Mouse (Mus musculus) stomach, postnatal 0 days (tissue): ENCODE data around the gene Naa15. TPM values are rescaled to one million over a fixed set of nuclear protein-coding genes. Genes with fewer than 3 reads are reported as not detected.

ENCODE experiments used
- ATAC-seq: fragments of 200-750 bp; cut with Nextera tagmentation; 2 replicates; pipeline ENCODE4 v1.8.0; 2017; ENCODE audit not compliant: low FRiP score, low TSS enrichment
- DNase-seq: peaks from one replicate; pipeline ENCODE4 v3.0.0-alpha.2; 2016; ENCODE audit warnings: low spot score
- H3K27ac ChIP-seq: fragments of 300-500 bp; sonication (generic); replicated peaks from 2 replicates; pipeline ENCODE4 v1.5.1; 2014; ENCODE audit warnings: mild to moderate bottlenecking, control low read depth
- H3K27me3 ChIP-seq: fragments of 300-500 bp; sonication (generic); 2 replicates; pipeline ENCODE4 v1.6.1; 2014; ENCODE audit warnings: low read length; ENCODE audit not compliant: control insufficient read depth, insufficient read depth
- H3K36me3 ChIP-seq: fragments of 300-500 bp; sonication (generic); 2 replicates; pipeline ENCODE4 v1.6.1; 2014; ENCODE audit warnings: low read length, mixed read lengths; ENCODE audit not compliant: control insufficient read depth, insufficient read depth
- H3K4me1 ChIP-seq: fragments of 300-500 bp; sonication (generic); replicated peaks from 2 replicates; pipeline ENCODE4 v1.6.1; 2014; ENCODE audit warnings: antibody characterized with exemption; ENCODE audit not compliant: control insufficient read depth, insufficient read depth
- H3K4me2 ChIP-seq: fragments of 300-500 bp; sonication (generic); replicated peaks from 2 replicates; pipeline ENCODE4 v1.6.1; 2014; ENCODE audit warnings: low read depth, mild to moderate bottlenecking, control low read depth, moderate library complexity
- H3K4me3 ChIP-seq: fragments of 300-500 bp; sonication (generic); 2 replicates; pipeline ENCODE4 v1.5.1; 2014; ENCODE audit warnings: low read depth, low read length, control low read depth
- H3K9ac ChIP-seq: fragments of 300-500 bp; sonication (generic); 2 replicates; pipeline ENCODE4 v1.6.1; 2014; ENCODE audit warnings: mild to moderate bottlenecking, low read length, control low read depth, mixed read lengths
- H3K9me3 ChIP-seq: fragments of 300-500 bp; sonication (generic); 2 replicates; pipeline ENCODE4 v1.6.1; 2016; ENCODE audit warnings: low read length; ENCODE audit not compliant: control insufficient read depth
- CTCF ChIP-seq: IDR thresholded peaks from 2 replicates; pipeline ENCODE4 v1.5.1; 2016; ENCODE audit warnings: antibody characterized with exemption, low read depth, mild to moderate bottlenecking, moderate library complexity
- EP300 ChIP-seq: optimal IDR thresholded peaks from 2 replicates; pipeline ENCODE3; 2016; ENCODE audit warnings: antibody characterized with exemption
- WGBS: fragments of 180-500 bp; shearing (Covaris S2); extraction: QIAGEN DNeasy Blood & Tissue Kit; methylation state at CpG from one replicate; pipeline ENCODE4 v1.1.7; 2014; 5-methylcytosine and 5-hydroxymethylcytosine counted together
- polyA plus RNA-seq: library from polyadenylated mRNA; unstranded; fragments of >200 nt; fragmentation: Nextera tagmentation; extraction: Ambion mirVana; gene quantifications from 2 replicates; pipeline ENCODE4 v1.2.1, GENCODE M21; 2015

Gene Naa15
- polyA plus RNA-seq, result 16.3 and 19.0 TPM in 2 replicates

DNA sequence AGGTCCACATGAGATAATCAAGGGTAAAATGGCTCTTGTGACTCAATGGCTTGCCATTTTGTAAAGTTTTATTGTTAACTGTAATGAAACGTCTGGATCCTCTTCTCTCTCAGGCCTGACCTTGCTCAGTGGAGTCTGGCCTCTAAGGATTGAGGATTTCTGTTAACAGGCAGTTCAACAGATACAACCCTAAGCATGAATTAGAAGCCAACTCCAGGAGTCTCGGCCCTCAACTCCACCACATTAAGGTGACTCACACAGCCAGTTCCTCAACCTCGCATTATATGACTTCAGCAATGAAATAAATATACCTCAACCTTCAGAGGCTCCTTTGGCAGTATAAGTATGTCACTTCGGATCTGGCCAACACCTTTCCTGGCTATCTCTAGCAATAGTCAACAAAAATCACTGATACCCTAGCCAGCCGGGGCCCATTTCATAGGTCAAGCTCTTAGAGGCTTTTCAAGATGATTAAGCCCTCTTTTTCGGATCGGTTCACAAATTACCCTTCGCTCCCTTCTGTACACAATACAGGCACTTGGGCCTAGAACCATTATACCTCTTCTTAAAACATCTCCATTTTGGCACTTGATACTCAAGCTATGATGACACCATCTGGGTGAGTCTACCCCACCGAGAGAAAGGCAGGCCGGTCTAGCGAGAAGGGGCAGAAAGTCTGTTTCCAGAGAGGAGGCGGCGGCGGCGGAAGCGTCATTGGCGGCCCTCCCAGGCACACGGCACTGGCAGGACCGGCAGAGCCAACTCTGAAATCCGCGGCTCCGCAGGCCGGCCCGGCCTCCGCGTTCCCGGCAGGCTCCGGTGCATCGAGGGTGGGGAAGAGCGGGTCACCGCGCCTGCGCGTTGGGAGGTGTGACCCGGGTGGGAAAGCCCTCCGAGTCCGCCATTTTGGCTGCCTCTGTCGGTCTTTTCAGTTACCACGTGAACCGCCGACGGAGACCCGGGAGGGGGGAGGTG is at the start of gene Naa15:
Naa15 (plus strand) TSS at position 51 of the 975 bp plus-strand sequence.
- H3K4me3 ChIP-seq, result peak within 1 kb of the TSS; percentile 97
- DNase-seq (peak; percentile 96), ATAC-seq (peak; percentile 90)
- H3K9ac ChIP-seq, result peak within 1 kb of the TSS; percentile 97
- peak within 1 kb of the TSS; percentile 84 for H3K4me2 ChIP-seq
- WGBS, result 2% methylated on average over 43 of the region's 43 CpGs
- H3K27ac ChIP-seq, result peak within 1 kb of the TSS; percentile 98
- H3K9me3 ChIP-seq, result no peaks in the 10 kb centered on the region
- H3K36me3 ChIP-seq, result no peaks in the 10 kb centered on the region
- no peaks in the 10 kb centered on the region for H3K27me3 ChIP-seq
- H3K4me1 ChIP-seq, result 0 out of 2 replicates have a peak, but pooled peaks cover 4% of the 10 kb centered on the region
- TF ChIP-seq CTCF (no peak), EP300 (no peak)

DNA sequence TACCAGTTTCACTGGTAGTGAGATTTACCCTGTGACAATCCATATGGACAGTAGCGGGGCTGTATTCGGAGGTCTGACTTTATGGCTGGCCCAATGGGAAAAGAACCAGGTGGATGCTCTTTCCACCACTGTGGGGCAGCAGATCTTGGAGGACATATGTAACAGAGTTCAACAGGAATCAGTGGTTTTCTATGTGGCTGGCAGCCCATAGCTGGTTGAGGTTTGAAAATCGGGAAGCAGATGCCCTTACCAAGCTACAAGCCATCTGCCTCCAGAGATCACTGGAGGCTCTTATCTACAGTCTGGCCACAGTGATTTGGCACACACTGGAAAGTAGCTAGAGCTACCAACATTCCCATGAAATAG is 49.4 kb upstream of the Naa15 start:
- Histone ChIP-seq H3K27me3 (no peaks in the 10 kb centered on the region), H3K4me1 (0 out of 2 replicates have a peak, but pooled peaks cover 3% of the 10 kb centered on the region), H3K27ac (no peak overlapping the region), H3K36me3 (no peaks in the 10 kb centered on the region), H3K4me2 (peak overlapping the region; percentile 83), H3K4me3 (peak overlapping the region; percentile 43), H3K9me3 (no peaks in the 10 kb centered on the region), H3K9ac (no peak overlapping the region)
- TF ChIP-seq CTCF (no peak), EP300 (no peak)
- 7% methylated on average over 3 of the region's 3 CpGs for WGBS
- no peak for DNase-seq
- no peak; the same call in 1 of the 2 replicates for ATAC-seq

DNA sequence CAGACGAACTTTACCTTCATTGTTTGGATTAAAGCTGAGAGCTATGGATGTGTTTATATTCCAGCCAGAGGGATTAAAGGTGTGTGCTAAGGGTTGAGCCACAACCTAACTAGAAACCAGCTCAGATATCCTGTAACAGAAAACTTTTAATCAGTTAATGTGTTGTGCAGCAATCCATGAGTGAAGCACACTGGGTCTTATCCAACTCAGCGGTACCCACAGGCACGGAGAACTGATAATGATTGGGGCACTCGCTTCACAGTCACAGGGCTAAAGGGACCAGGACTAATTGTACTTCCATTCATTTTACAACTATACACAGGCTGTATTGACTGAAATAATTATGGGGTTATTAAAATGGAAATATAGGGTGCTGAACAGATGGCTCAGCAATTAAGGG is 48.0 kb upstream of the Naa15 start:
- no peak for DNase-seq
- H3K27ac ChIP-seq, result no peak overlapping the region
- H3K9ac ChIP-seq, result no peak overlapping the region
- H3K4me3 ChIP-seq, result no peak overlapping the region
- 42% methylated on average over 4 of the region's 4 CpGs for WGBS
- 0 out of 2 replicates have a peak, but pooled peaks cover 3% of the 10 kb centered on the region for H3K4me1 ChIP-seq
- H3K9me3 ChIP-seq, result no peaks in the 10 kb centered on the region
- H3K36me3 ChIP-seq, result no peaks in the 10 kb centered on the region
- TF ChIP-seq CTCF (no peak), EP300 (no peak)
- H3K4me2 ChIP-seq, result no peak overlapping the region
- peak; percentile 73 for ATAC-seq
- no peaks in the 10 kb centered on the region for H3K27me3 ChIP-seq

DNA sequence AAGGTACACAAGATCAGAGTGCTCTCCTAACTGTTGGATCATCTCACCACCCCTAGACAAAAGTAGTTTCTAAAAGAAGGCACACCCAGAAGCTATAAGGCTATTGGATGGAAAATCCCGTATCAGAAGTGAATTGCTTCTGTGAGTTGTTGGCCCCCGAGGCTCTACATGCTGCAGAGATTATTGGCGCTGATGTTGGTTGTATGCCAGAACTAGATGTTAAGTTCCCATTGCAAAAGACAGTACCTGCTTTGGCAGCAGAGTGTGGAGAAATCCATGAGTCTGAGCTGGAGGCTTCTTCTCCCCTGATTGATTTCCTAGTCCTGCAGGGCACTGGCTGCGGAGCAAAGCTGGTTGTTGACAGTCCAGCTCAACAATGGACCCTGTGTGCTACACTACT is 46.9 kb upstream of the Naa15 start:
- no peaks in the 10 kb centered on the region for H3K27me3 ChIP-seq
- 72% methylated on average over 4 of the region's 4 CpGs for WGBS
- H3K9ac ChIP-seq, result no peak overlapping the region
- H3K9me3 ChIP-seq, result no peaks in the 10 kb centered on the region
- DNase-seq (no peak), ATAC-seq (no peak)
- no peak overlapping the region for H3K27ac ChIP-seq
- H3K4me1 ChIP-seq, result 0 out of 2 replicates have a peak, but pooled peaks cover 3% of the 10 kb centered on the region
- H3K4me3 ChIP-seq, result no peak overlapping the region
- H3K36me3 ChIP-seq, result no peaks in the 10 kb centered on the region
- TF ChIP-seq CTCF, result no peak
- no peak for TF ChIP-seq EP300
- no peak overlapping the region for H3K4me2 ChIP-seq

DNA sequence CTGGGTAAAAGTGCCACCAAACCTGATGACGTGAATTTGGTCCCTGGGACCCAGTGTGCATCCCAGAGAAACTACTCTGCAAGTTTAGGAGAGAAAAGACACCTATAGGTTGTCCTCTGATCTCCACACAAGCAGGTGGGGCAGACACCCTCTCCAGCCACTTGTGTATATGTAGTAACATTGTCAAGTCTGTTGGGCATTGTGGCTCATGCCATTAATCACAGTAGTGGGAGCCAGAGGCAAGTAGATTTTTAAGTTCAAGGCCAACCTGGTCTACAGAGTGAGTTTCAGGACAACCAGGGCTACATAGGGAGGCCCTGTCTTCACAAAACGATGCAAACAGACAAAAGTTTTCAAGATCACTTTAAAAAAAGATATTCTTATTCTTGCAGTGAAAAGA is 43.1 kb upstream of the Naa15 start:
- TF ChIP-seq EP300 (no peak), CTCF (no peak)
- H3K9me3 ChIP-seq, result no peaks in the 10 kb centered on the region
- DNase-seq (no peak), ATAC-seq (no peak)
- H3K36me3 ChIP-seq, result no peaks in the 10 kb centered on the region
- no peak overlapping the region for H3K9ac ChIP-seq
- no peaks in the 10 kb centered on the region for H3K4me1 ChIP-seq
- H3K27me3 ChIP-seq, result no peaks in the 10 kb centered on the region
- WGBS, result 67% methylated on average over 2 of the region's 2 CpGs
- H3K4me2 ChIP-seq, result no peak overlapping the region
- H3K4me3 ChIP-seq, result no peak overlapping the region
- H3K27ac ChIP-seq, result no peak overlapping the region

DNA sequence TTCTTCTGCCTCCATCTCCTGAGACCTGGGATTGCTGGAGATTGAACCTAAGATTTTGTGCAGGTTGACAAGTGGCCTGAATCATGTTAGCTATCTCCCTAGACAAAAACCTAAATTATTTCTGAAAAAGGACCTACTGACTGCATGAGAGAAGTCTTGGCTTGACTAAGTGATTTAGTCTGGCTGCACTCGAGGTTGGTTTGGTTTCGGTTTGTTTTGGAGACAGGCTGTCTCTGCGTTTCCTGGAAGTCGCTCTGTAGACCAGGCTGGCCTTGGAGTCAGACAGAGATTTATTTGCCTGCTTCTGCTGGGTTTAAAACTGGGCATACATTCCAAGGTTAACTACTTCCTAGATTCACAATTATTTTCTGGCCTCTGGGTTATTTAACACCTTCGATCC is 42.1 kb upstream of the Naa15 start:
- no peak overlapping the region for H3K9ac ChIP-seq
- H3K4me3 ChIP-seq, result no peak overlapping the region
- no peaks in the 10 kb centered on the region for H3K36me3 ChIP-seq
- WGBS, result 40% methylated on average over 5 of the region's 5 CpGs
- ATAC-seq (no peak), DNase-seq (no peak)
- H3K4me1 ChIP-seq, result no peaks in the 10 kb centered on the region
- H3K4me2 ChIP-seq, result no peak overlapping the region
- TF ChIP-seq EP300 (no peak), CTCF (no peak)
- no peak overlapping the region for H3K27ac ChIP-seq
- no peaks in the 10 kb centered on the region for H3K27me3 ChIP-seq
- no peaks in the 10 kb centered on the region for H3K9me3 ChIP-seq
